Mouse (Mus musculus) cortical plate, adult 2 months (tissue): ENCODE measurements at regions not wholly inside any gene's neighbourhood (a gene's known extent, or its start where the extent isn't known, plus 50 kb on each side); places are given as distances from the start of the nearest gene placed in this dataset.

Experiments used
- CTCF ChIP-seq: fragments of 200-500 bp; IDR thresholded peaks from 2 replicates; pipeline ENCODE4 v1.5.1; 2011; ENCODE audit warnings: mild to moderate bottlenecking, control low read depth, low read length; ENCODE audit not compliant: insufficient read depth; ENCODE audit errors: extremely low read depth
- POLR2A ChIP-seq: fragments of 200-500 bp; IDR thresholded peaks from 2 replicates; pipeline ENCODE4 v1.6.1; 2011; ENCODE audit warnings: mild to moderate bottlenecking, low read length, control low read depth; ENCODE audit not compliant: insufficient read depth; ENCODE audit errors: extremely low read depth

GRCm38 (mm10) chr11:66684181-66684580 is 158.4 kb upstream of the Shisa6 start:
- TF ChIP-seq CTCF (no peak), POLR2A (no peak)
